ENCODE assay signal across 10 mouse cellular contexts in genomic region chr12:98668132-98668814, GRCm38 (mm10). TPM values are rescaled to one million over a fixed set of nuclear protein-coding genes. Genes with fewer than 3 reads are reported as not detected.
DNase-seq lines count a peak whose midpoint lies in the region; ATAC-seq lines count a peak whose summit lies in the region.
"Had no signal": no experiment of that assay in that cellular context is flagged by ENCODE, and none has a peak within 500 bp of the region (broad histone marks: within the 10 kb centered on the region; RNA-seq: fewer than 3 reads in every experiment).

No protein-coding gene starts in this region.

- ATAC-seq in forebrain, embryonic 15.5 days (replicated peaks) = peak; percentile 43
- no peak for ATAC-seq in granulocyte monocyte progenitor cell, adult 5-6 weeks (replicated peaks; ENCODE audit: poor library complexity, severe bottlenecking)

- H3K4me1 ChIP-seq in forebrain, embryonic 15.5 days = peaks cover 5% of the 10 kb centered on the region
- no peaks in the 10 kb centered on the region for H3K4me1 ChIP-seq in forebrain, embryonic 10.5 days
- H3K4me1 ChIP-seq: embryonic facial prominence, embryonic 12.5 days; midbrain, embryonic 12.5 days had no signal

- H3K4me2 ChIP-seq in forebrain, embryonic 15.5 days (replicated peaks) = no peak overlapping the region
- H3K4me2 ChIP-seq: embryonic facial prominence, embryonic 12.5 days; midbrain, embryonic 12.5 days had no signal

- H3K27ac ChIP-seq in forebrain, embryonic 15.5 days (replicated peaks) = peak overlapping the region; percentile 63; the same call in 1 of the 2 replicates
- H3K27ac ChIP-seq in forebrain, embryonic 10.5 days = no peak overlapping the region
- H3K27ac ChIP-seq: embryonic facial prominence, embryonic 12.5 days; midbrain, embryonic 12.5 days had no signal

- H3K4me3 ChIP-seq in forebrain, embryonic 15.5 days = no peak overlapping the region
- no peak overlapping the region for H3K4me3 ChIP-seq in forebrain, embryonic 10.5 days
- H3K4me3 ChIP-seq: embryonic facial prominence, embryonic 12.5 days; midbrain, embryonic 12.5 days had no signal

- 58% methylated on average over 10 of the region's 10 CpGs for WGBS in forebrain, embryonic 15.5 days
- 91% methylated on average over 10 of the region's 10 CpGs for WGBS in forebrain, embryonic 10.5 days
- WGBS in large intestine, adult 2 months = 47% methylated on average over 10 of the region's 10 CpGs

- no peak overlapping the region for H3K9ac ChIP-seq in forebrain, embryonic 15.5 days (replicated peaks)
- H3K9ac ChIP-seq: embryonic facial prominence, embryonic 12.5 days; midbrain, embryonic 12.5 days had no signal

- no peaks in the 10 kb centered on the region for H3K9me3 ChIP-seq in forebrain, embryonic 15.5 days
- H3K9me3 ChIP-seq in forebrain, embryonic 10.5 days = no peaks in the 10 kb centered on the region
- H3K9me3 ChIP-seq: embryonic facial prominence, embryonic 12.5 days; midbrain, embryonic 12.5 days had no signal

- no peaks in the 10 kb centered on the region for H3K27me3 ChIP-seq in forebrain, embryonic 15.5 days
- H3K27me3 ChIP-seq in forebrain, embryonic 10.5 days (ENCODE audit: poor library complexity, severe bottlenecking) = no peaks in the 10 kb centered on the region
- H3K27me3 ChIP-seq: embryonic facial prominence, embryonic 12.5 days; midbrain, embryonic 12.5 days had no signal

- H3K36me3 ChIP-seq in forebrain, embryonic 15.5 days = 0 out of 2 replicates have a peak, but pooled peaks cover 6% of the 10 kb centered on the region
- peaks cover 22% of the 10 kb centered on the region for H3K36me3 ChIP-seq in forebrain, embryonic 10.5 days (replicated peaks)

- no peak for DNase-seq in forebrain, embryonic 10.5 days (ENCODE audit: extremely low spot score, low spot score)
- DNase-seq in adrenal gland, postnatal 36 days = peak; percentile 85 to 87
- peak; percentile 63 for DNase-seq in heart, adult 8-10 months (ENCODE audit: low spot score)
- DNase-seq in large intestine, adult 2 months (ENCODE audit: low read depth, low spot score) = peak; percentile 18
- DNase-seq in lung, postnatal 25 days (ENCODE audit: low spot score) = peak; percentile 74
- no peak for DNase-seq in spleen, postnatal 14 days (ENCODE audit: low spot score in 2 of 2)

RNA-seq across cellular contexts. Expression of gene Spata7, which starts 40.3 kb away (rescaled TPM):
- 27.7 and 29.5 TPM in 2 replicates for polyA plus RNA-seq in forebrain, embryonic 15.5 days (2015; fragmentation: Nextera tagmentation; extraction: Ambion mirVana)
- 22.4 and 23.6 TPM in 2 replicates for polyA plus RNA-seq in forebrain, embryonic 10.5 days (2016; fragmentation: Nextera tagmentation; extraction: Ambion mirVana)
- total RNA-seq in adrenal gland, postnatal 36 days (2021) = 1 to 10 TPM; 8.4 to 9.8 TPM
- total RNA-seq in heart, adult 8-10 months (2022) = 1 to 10 TPM; 3.8 to 7.2 (median 5.0) TPM
- polyA plus RNA-seq in large intestine, adult 2 months (2012; rRNA removed) = 1.2 and 1.6 TPM in 2 replicates
- 5.4 and 11.1 TPM in 2 replicates for total RNA-seq in granulocyte monocyte progenitor cell, adult 5-6 weeks (2014; fragmentation: Nextera tagmentation)
- 9.1 and 9.6 TPM in 2 replicates for total RNA-seq in granulocyte monocyte progenitor cell, adult 5-6 weeks (2017)

Comparison
In these comparisons a context has a peak if more than half of its experiments do, and no peak if none do; other contexts are left out.
1. DNase-seq: peak in adrenal gland, postnatal 36 days (2 of 2), heart, adult 8-10 months (single experiment), large intestine, adult 2 months (single experiment) and lung, postnatal 25 days (single experiment); none in forebrain, embryonic 10.5 days (single experiment) and spleen, postnatal 14 days (0 of 2).